Mouse (Mus musculus) lung, adult 18-20 months (tissue): Measurements from ENCODE around the gene Acer3.

Experiments
- DNase-seq, 2 experiments: peaks; one replicate each; pipeline ENCODE4 v3.0.0; 2022; ENCODE audit warnings: mixed read lengths in 2 of 2

The Acer3 gene

DNA sequence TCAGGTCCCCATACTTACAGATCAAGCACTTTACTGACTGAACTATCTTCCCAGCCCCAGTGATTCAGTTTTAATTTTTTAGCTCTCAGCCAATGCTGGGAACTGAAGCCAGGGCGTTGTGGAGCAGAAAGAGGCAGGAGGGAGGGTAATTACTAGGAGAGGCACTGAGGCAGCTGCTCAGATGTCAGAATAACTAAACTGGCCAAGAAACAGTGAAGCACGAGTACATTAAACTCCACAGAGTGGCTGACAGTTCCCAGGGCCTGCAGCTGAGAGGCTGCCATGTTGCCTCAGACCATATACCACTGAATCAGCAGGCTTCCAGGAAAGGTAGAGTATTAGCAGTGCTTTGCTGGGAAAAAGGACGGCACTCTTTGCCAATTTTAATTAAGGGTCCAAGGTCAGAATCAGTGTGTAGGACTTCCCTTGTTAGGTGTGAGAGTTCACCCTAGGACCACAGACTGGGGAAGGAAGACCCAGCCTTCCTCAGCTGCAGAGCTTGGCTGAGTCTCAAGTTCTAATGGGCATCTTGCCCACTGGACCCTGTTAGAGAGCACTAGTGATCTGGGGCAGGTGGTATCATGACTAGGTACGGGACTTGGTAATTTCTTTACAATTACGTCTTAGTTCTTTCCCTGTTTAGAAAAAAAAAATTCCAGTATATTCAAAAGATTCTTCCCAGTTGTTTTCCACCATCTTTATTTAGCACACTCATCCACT lies 11.8 kb upstream of the Acer3 start:
- no peak for DNase-seq

DNA sequence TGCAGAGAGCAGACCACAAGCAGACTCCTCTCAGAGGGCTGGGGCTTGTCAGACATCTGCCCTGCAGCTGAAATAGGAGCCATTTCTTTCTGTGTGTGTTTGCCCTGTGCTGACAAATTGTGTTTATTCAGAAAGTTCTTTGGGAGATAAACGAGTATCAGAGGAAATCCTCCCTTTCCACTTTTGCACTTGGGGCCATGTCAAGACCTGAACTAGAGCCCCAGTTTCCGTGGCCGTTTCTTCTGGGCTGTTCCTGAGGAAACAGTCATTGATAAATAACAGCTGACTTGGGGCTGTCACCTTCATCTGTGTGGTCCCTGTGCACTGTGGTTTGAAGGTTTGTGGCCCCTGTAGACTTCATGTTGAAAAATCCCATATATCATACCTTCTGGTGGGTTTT lies 10.9 kb upstream of the Acer3 start:
- no peak for DNase-seq

DNA sequence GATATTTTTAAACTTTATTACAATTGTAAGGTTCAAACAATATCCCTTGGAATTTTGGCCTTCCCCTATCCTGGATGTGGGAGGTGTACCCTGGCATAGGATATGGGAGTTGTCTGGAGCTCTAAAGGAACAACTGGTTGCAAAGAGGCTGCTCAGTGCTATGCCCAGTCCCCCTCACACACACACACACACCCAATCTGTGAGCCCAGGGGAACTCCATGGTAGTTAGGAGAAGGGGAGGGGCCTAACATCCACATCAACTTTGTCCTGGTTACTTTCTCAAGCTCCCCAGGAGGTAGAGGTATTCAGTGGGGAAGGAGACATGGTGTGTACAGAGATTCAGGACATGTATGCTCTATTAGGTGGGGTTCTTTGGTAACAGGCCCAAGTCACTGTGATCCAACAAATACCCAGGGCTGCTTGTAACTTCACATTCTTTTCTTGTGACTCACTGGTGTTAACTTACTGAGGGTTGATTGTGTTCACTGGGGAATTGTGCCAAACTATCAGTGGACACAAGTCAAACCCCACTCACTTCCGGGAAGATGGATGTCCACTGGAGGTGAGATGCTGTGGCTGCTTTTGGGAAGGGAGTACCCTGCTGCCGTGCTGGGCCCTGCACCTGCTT lies 9.5 kb upstream of the Acer3 start:
- DNase-seq, result peak in 1 of 2 experiments; percentile 48

DNA sequence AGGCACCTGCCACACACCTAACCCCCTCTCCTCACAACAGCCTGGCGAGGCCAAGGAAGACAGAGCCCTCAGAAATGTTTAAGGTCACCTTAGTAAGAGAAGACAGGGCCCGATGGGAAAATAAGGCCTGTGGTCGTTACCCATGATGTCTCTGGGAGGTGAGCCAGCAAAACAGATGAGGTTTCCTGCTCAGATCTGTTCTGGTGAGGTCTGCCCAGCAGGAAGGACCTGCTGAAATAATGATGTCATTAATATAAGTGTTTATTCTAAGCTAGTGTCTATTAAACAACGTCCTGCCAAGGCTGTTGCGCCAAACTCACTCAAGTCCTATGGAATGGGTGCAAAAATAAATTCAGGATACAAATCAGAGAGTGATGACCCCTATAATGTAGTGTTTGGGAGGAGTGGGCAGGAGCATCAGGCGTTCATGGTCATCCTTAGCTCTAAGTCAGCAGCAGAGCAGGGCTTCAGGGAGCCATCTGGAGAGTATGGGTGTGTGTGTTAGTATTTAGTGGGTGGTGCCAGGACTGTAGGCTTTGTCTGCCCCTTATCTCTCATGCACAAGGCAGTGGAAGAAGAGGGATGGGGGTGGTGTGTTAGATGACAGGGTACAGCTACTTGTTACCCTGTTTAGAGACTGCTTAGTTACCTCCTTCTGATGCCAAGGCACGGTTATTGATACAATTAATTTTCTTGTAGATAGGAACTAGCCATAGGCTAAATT lies 8.8 kb upstream of the Acer3 start:
- DNase-seq, result peak in 1 of 2 experiments; percentile 63

DNA sequence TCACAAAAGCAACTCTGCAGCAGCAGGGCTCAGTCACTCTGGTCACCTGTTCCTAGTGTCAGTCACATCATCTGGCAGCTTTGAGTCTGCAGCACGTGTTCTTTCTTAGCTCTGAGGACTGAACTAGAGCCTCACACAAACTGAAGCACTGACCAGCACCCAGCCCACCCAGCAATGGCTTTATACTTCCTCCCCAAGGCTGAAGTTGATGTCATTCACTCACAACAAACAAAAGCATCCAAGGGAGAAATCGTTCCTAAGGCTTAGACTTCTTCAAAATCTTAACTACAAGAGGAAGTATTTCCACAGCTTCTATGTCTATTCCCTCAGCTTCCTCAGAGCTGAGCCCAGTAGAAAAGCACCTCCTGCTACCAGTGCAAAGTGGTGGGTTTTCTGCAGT lies 7.3 kb upstream of the Acer3 start:
- no peak for DNase-seq

DNA sequence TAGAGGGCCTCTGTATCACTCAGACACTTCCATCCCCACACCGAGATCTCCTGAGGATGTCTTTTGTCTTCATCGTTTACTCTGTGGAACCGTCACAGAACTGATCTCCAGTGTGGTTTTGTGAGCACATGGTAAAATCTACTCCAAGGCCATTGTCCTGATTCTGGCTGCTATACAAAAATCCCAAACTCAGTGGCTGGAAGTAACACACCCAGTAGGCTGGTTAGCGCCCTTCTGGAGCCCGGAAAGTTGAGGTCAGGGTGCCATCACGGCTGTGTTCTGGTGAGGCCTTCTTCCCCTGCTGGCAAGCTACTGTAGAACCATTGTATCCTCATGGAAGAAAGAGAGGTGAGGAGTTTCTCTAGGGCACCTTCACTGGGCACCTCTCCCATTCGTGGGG lies 5.0 kb upstream of the Acer3 start:
- peak in 1 of 2 experiments; percentile 53 for DNase-seq

DNA sequence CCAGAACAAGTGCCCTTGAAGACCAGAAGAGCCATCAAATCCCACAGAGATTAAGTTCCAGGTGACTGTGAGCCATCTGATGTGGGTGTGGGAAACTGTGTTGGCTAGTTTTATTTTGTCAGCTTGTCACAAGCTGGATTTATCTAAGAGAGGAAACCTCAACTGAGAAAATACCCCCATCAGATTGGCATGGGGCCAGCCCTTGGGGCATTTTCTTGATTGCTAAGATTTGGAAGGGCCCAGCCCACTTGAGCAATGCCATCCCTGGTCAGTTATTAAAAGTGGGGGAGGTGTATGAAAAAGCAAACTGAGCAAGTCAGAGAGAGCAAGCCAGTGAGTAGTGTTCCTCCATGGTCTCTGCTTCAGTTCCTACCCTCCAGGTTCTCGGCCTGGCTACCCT lies 3.2 kb upstream of the Acer3 start:
- DNase-seq, result peak in 1 of 2 experiments; percentile 48

DNA sequence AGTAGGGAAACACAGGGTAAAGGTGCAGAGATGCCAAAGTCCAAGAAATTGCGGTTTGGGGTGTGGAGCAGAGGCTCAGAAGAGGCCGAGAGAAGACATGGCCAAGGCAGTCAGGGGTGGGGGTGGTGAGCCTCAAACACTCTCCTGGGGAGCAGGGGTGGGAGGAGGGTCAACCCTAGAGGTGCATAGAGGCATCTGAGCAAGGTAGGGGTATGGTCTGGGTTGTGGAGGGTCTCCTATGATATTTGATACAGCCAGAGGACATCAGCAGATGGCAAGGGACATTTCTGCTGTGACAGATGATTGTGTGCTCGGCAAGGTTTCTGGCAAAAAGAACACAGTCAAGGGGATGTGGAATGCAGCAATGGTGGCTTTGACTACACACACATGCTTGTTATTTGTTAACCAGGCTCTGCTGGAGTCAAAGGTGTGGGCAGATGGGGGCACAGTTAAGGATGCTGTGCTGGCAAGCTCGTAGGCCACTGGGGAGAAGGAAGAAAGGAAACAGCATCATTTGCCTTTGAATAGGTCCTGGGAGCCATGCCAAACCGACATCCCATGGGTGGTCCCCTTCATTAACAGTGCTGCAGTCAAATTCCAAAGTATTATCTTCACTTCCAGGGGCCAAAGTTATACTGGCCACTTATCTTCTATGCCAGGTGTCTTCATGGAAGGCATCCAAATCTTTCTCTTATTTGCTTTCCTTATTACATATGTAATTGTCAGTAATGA lies 2.4 kb upstream of the Acer3 start:
- DNase-seq, result peak; percentile 47 to 59

DNA sequence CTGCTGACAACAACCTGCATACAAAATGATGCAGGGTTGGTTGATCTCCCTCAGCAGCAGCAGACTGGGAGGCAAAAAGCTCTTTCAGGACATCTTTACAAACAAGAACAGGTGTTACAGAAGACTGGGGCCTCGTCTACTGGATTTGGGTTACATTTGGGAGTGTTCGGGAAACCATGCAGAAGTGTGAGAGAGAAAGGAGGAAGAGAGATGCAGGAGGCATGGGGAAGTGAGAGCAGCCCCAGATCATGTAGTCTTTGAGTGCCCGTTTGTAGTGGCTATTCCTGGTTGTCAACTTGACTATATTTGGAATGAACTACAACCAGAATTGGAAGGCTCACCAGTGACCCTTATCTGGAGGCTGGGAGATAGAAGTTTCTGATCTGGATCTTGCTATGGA lies 1.4 kb upstream of the Acer3 start:
- no peak for DNase-seq

DNA sequence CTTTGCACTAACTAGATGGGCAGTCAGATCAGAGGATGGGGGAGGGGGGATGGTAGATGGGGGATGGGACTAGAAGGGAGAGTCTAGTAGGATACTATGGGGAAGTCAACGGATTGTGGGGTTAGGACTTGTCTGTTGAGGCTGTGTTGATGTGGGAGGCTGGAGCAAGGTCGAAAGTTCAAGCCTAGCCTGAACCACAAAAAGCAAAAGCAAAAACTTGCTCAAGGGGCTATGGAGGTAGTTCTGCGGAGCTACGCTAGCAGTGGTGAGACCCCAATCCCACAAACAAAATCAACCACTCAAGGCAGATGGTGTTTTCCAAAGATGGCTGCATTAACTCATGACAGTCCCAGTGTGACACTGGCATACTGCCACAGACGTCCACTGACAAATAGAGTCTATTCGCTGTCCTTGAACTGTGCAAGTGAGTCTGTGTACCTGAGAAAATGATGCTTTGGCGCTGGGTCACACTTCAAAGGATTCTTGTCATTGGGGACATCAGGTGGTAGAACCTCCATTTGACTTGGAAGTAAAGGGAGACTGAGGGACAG lies 927 bp downstream of the Acer3 start:
- DNase-seq, result no peak

DNA sequence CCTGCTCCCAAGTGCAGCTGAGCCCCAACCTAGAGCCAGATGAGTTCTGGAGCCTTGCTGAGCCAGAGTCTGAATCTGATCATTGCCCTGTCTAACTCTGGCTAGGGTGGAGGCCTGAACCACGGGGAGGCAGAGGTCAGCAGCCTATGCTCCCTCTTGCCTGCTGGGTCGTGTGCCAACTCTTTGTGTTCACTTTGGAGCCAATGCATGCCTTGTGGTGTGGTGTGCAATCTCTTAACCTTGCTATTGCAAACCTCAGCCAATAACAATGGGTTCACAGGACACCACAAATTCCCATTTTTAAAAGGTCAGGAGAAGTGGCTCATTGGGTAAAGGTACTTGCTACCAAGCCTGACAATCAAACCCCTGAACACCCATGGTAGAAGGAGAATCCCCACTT lies 4.4 kb downstream of the Acer3 start:
- peak; percentile 64 to 73 for DNase-seq

DNA sequence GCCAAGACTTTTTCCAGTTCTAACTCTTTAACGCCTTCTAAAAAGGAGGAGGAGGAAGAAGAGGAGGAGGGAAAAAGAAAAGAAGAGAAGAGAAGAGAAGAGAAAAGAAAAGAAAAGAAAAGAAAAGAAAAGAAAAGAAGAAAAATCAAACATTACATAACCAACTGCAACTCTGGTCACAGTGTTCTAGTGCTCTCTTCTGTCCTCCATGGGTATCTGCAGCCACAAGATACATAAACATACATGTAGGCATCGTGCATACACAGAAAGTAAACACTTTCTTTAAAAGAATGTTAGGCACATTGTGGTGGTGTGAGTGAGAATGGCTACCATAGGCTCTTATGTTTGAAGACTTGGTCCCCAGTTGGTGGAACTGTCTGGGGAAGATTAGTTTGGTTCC lies 5.9 kb downstream of the Acer3 start:
- no peak for DNase-seq

DNA sequence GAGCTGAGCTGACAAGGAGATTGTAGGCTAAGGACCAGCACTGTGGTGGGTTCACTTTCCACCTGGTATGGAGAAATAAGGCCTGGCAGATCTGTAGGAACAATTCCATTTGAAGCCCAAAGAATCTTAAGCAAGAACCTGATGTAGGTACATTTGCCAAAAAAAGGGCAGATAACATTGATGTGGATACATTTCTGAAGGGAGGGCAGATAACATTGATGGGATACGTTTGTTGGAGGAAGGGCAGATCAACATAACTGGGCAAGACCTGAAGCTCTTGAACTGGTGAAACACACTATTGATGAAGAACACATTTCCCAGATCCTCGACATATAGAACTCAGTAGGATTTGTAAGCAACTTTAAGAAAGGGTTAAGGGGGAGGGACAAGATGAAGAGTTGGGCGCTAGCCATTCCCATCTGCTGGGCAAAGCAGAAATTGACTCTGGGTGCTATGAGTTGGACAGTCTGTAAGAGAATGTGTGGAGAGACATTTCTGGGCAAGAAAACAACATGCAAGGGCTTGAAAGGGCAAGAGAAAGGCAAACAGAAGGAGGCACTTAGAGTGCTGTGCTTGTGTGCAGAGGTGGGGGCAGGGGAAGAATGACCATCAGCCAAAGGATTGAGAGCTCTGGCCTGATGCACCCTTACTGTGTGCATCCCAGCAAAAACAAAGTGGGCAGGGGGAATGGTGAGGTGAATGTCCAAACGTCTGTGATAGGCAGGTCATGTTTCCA lies 8.7 kb downstream of the Acer3 start:
- peak; percentile 63 to 81 for DNase-seq

DNA sequence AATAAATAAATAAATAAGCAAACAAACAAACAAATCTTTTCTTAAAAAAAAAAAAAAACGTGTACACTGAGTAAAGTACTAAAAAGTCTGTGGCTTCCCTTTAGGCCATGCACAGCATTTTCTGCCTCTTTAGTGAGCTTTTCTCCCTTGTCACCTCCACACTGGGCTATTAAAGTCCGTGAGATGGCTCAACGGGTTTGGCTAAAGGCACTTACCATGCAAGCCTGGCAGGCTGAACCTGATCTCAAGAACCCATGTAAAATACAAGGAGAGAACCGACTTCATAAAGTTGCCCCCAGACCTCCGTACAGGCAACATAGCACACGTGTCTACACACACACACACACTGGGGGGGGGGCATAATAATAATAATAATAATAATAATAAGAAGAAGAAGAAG lies 10.7 kb downstream of the Acer3 start:
- no peak for DNase-seq

DNA sequence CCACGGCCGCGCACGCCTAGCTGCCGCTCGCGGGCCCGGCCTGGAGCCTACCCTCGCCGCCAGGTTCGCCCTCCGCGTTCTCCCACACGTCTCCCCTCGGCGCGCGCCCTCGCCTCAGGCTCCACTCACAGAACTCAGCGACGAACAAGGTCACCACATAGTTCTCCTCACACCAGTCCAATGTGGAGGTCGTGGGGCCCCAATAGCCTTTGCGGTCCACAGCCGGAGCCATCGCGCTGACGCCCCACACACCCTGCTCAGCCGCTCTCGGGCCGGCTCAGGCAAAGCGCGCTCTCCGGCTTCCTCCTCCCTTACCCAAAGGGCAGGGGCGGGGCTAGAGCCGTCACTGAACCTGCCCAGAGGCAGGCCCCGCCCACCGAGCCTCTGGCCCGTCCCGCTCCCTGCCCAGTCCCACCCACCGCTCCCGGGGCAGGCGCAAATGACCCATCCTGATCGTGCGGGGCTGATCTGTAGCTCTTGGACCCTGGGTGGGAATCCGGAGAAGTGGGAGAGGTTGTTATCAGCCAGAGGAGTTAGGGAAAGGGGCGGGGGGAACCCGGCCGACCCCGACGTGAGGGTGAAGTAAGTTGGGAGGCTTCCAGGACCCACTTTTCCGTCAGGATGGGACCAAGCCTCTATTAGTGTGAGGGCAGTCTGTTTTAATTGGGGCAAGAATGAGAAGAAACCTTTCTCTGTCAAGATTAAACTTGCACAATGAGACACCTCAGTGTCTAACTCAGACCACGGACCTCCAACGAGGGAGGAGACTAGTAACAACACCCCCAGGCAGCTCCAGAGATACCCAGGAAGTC lies 11.6 kb downstream of the Acer3 start:
- DNase-seq, result peak; percentile 96 to 98

DNA sequence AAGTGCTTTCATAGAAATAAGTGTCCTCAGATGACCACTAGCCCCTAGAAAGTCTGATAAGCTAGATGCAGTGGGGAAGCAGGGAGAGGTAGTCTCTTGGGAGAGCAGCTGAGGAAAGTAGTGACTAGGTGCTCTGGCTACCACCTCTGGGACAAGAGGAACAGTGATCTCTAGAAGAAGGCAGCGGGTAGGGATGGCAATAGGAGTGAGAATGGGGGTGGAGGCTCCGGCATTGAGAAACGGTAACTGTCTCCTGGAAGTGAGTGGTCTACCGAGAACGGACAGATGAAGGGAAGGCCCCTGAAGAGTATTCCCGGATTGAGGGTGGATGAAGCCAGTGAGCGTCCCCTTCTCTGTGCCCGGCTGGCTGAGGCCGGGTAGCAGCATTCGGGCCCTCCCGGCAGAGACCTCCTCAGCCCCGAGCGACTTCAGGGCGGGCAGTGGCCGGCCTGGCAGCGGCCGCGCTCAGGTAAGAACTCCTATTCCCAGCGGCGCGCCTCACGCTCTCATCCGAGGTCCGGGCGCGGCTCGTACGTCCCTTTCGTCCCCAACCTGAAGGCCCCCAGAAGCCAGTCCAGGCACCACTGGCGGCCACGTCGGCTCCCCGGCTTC lies 12.3 kb downstream of the Acer3 start:
- DNase-seq, result no peak

DNA sequence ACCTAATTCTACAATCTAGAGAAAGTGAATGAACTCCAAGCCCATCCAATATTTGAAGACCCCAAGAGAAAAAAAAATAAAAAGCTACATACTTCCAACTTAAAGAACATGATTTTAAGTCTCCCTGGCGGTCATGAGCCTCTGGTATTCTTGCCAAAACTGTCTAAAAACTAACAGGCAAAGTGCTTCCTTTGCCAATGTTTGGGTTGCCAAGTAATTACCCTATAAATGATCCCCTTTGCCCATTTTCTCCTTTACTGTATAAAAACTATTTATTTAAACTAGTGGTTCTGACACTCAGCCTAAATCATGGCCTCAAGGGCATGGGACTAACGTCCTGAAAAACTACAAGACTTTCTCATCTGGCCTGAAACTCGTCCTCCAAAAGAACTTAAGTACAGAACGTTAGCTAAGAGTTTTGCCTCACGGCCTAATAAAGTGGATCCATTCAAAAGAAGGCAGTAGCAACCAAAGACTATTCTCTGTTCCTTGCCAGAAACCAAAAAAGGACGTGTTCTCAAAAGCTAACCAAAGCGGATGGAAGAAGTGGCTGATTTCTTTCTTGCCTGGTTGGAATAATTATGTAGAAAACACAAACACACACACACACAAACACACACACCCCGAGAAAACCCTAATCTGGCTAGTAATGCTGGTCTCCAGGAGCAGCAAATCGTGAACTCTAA lies 12.9 kb downstream of the Acer3 start:
- no peak for DNase-seq

DNA sequence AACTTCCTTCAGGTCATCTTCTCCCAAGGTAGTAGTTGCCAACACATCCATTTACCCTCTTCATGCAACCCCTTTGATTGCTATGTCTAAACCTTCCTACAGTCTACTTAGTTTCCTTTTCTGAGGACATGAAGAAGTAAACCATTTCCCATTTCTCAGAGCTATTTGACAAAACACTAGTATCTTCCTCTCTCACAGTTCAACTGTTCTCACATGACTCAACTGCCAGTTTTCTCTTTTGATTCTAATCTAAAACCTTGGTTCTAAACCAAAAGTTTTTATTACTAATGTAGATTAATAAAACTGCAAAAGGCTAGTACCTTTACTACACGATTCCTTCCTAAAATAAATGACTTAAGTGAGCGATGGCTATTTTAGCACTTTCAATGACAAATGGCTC lies 13.6 kb downstream of the Acer3 start:
- no peak for DNase-seq

DNA sequence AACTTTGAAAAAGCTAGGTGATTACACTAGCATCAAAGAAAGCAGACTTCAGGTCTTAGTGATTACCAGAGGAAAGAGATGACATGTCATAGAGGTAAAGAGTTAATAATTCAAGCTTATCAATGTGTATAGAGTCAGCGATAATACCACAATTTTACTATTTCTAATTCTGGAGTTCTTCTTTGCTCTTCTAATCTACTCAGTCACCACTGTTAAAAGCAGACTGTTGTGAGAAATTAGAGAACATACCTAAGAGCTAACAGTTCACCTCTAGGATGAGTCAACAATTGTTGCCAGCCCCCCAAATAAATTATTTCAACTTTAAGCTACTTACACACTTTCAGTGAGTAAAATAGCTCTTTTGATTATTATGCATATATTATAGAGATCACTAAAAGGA lies 28.1 kb downstream of the Acer3 start:
- no peak for DNase-seq

DNA sequence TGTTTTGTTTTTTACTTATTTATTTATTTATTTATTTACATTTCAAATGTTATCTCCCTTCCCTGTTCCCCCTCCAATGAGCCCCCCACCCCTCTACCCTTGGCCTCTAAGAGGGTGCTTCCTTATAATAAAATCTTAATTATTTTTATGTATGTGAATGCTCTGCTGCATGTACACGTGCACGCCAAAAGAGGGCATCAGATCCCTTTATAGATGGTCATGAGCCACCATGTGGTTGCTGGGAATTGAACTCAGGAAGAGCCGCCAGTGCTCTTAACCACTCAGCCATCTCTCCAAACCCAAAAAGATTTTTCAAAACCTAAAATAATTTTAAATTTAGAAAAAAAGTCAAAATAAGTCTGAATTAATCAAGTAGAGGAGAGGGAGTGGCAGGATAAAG lies 31.4 kb downstream of the Acer3 start:
- peak; percentile 19 to 43 for DNase-seq
